Mouse (Mus musculus): ENCODE measurements at regions not wholly inside any gene's neighbourhood (a gene's known extent, or its start where the extent isn't known, plus 50 kb on each side); places are given as distances from the start of the nearest gene placed in this dataset.

DNA sequence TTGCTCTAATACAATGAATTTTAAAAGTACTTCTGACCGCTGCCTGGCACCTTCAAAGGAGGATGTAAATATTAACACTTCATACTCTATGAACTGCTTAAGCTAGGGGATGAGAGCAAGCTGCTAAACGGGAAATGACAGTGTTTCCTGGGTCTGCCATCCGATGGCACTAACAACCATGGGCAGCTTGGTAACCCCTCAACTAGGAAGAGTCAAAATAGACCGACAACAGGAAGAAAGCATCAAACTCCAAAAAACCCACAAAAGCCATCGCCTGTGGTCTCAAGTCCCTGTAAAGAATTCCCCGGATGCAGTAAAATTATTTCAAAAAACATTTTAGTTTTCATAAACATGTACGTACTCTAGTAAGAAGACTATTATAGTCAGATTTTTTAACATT, 175.3 kb upstream of the Smim15 start:
- 62% methylated on average over 7 of the region's 7 CpGs for WGBS
- Histone ChIP-seq H3K4me3 (no peak overlapping the region), H3K4me1 (peaks cover 35% of the 10 kb centered on the region), H3K4me2 (no peak overlapping the region), H3K9ac (no peak overlapping the region), H3K9me3 (no peaks in the 10 kb centered on the region), H3K36me3 (no peaks in the 10 kb centered on the region), H3K27ac (no peak overlapping the region), H3K27me3 (no peaks in the 10 kb centered on the region)
- ATAC-seq (ENCODE audit: borderline replicate concordance, extremely low read depth, low FRiP score, low TSS enrichment): no peak

DNA sequence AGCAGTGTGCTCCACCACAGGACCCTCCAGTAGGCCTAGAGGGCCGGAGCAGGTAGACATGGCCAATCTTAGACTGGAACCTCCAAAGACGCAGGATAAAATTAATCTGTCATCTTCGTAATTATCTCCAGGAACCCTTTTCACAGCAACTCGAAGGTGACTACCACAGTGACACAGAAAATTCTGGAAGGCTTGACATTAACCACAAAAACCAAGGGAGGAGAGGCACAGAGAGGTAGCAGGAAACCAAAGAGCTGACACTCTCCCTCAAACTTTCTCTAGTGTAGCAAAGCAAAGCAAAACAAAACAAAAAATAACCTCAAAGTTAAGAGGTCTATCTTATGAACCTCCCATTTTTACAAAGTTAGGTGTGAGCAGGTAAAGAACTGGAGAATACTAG, 177.4 kb upstream of the Smim15 start:
- Histone ChIP-seq H3K36me3 (no peaks in the 10 kb centered on the region), H3K4me1 (peaks cover 36% of the 10 kb centered on the region), H3K27ac (no peak overlapping the region), H3K4me3 (no peak overlapping the region), H3K9me3 (no peaks in the 10 kb centered on the region), H3K27me3 (no peaks in the 10 kb centered on the region), H3K4me2 (no peak overlapping the region), H3K9ac (no peak overlapping the region)
- ATAC-seq (ENCODE audit: borderline replicate concordance, extremely low read depth, low FRiP score, low TSS enrichment): no peak
- 94% methylated on average over 4 of the region's 4 CpGs for WGBS

- no peaks in the 10 kb centered on the region for H3K9me3 ChIP-seq
- peaks cover 37% of the 10 kb centered on the region for H3K4me1 ChIP-seq
- H3K36me3 ChIP-seq: no peaks in the 10 kb centered on the region
- H3K4me2 ChIP-seq: no peak overlapping the region
- 38% methylated on average over 11 of the region's 11 CpGs for WGBS
- H3K4me3 ChIP-seq: no peak overlapping the region
- no peak overlapping the region for H3K9ac ChIP-seq
- H3K27me3 ChIP-seq: no peaks in the 10 kb centered on the region
- no peak overlapping the region for H3K27ac ChIP-seq
- peak; percentile 23; the same call in 1 of the 2 replicates for ATAC-seq (ENCODE audit: borderline replicate concordance, extremely low read depth, low FRiP score, low TSS enrichment)
Measured at GRCm38 (mm10) chr13:107862793-107863654, 181.2 kb upstream of the Smim15 start.

GRCm38 (mm10) chr13:107861384-107862134, 182.7 kb upstream of the Smim15 start:
- H3K27me3 ChIP-seq: no peaks in the 10 kb centered on the region
- no peak overlapping the region for H3K4me2 ChIP-seq
- H3K36me3 ChIP-seq: no peaks in the 10 kb centered on the region
- no peak overlapping the region for H3K27ac ChIP-seq
- H3K4me3 ChIP-seq: no peak overlapping the region
- peaks cover 42% of the 10 kb centered on the region for H3K4me1 ChIP-seq
- H3K9ac ChIP-seq: no peak overlapping the region
- 67% methylated on average over 17 of the region's 17 CpGs for WGBS
- H3K9me3 ChIP-seq: no peaks in the 10 kb centered on the region
- ATAC-seq (ENCODE audit: borderline replicate concordance, extremely low read depth, low FRiP score, low TSS enrichment): no peak

DNA sequence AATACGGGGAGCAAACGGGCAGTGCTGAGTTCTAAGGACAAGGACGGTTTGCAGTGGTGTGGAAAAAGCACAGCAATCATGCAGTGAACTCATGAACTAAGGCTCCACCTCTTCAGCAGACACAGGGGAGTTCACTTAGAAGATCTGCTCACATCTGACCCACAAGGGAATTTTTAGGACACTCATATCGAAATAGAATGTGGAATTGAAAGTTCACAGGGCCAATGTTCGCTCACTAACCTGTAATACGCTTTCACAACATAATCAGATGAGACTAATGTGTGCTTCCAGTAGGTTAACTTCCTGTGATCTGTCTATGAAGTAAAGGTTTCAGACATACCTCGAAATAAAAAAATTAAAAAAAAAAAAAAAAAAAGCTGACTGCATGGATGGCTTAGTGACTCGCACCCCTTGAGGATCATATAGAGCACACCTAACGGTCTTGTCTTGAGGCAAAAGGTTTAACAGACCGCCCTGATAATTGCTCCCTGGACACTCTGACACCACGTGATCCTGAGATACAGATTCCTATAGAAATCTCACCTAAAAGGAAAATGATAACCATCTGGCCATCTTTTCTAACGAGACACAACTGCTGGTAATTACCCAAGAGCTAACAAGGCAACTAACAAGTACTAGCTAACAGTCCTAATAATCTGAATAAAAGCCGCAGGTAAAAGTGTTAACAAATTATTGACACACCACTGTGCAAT, 187.0 kb upstream of the Smim15 start:
- Histone ChIP-seq H3K36me3 (no peaks in the 10 kb centered on the region), H3K27ac (no peak overlapping the region), H3K4me3 (no peak overlapping the region), H3K9ac (no peak overlapping the region), H3K4me1 (peaks cover 38% of the 10 kb centered on the region), H3K27me3 (no peaks in the 10 kb centered on the region), H3K9me3 (no peaks in the 10 kb centered on the region), H3K4me2 (no peak overlapping the region)
- 73% methylated on average over 13 of the region's 13 CpGs for WGBS
- ATAC-seq (ENCODE audit: borderline replicate concordance, extremely low read depth, low FRiP score, low TSS enrichment): no peak

DNA sequence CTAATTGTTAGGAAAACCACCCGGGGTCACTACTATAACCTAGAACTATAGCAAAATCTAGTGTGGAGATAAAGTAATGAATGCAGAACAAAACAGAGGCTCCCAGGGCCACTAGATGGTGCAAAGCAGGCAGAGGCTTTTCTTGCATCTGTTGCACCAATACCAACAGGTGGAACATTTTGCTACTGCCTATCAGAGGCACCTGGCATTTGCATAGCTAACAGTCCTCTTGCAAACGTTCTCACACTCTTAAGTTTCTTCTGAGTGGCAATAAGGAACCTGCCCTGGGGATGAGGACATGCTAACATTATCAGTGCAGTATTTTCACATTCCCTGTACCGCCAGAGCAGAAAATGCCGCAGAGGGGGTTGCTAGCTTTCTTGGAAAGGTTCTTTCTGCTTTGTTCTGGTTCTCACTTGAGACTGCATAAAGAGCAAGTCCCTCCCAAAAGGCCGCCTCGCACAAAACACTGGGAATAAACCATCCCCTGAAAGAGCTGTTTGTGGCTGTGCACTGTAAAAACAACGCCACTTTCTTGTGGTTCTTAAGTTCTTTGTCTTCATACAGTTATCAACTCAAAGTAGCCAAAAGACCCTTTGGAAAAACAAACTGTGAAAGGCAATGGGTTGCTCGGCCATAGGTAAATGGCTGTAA, 193.2 kb upstream of the Smim15 start:
- Histone ChIP-seq H3K4me1 (peaks cover 49% of the 10 kb centered on the region), H3K27ac (no peak overlapping the region), H3K4me2 (no peak overlapping the region), H3K9me3 (no peaks in the 10 kb centered on the region), H3K9ac (no peak overlapping the region), H3K4me3 (no peak overlapping the region), H3K36me3 (no peaks in the 10 kb centered on the region), H3K27me3 (no peaks in the 10 kb centered on the region)
- ATAC-seq (ENCODE audit: borderline replicate concordance, extremely low read depth, low FRiP score, low TSS enrichment): no peak
- 63% methylated on average over 8 of the region's 8 CpGs for WGBS

DNA sequence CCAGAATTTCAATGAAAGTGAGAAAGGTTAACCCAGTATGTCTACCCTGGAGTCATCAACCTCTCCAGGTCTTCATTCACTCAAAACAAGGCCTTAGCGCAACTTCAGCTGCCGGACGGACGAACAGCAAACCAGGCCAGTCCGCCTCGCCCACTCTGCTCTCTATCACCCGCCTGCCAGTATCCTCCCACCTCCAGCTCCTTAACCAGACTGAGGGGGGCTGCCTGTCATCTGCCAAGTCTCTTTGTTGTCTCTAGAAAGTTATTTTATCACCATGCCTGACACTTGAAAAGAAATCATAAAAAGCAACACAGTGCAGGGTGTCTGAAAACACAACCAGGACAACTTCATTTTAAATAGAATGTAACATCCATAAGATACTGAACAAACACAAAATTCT, 195.4 kb upstream of the Smim15 start:
- WGBS: 82% methylated on average over 7 of the region's 7 CpGs
- Histone ChIP-seq H3K27me3 (no peaks in the 10 kb centered on the region), H3K4me2 (no peak overlapping the region), H3K36me3 (no peaks in the 10 kb centered on the region), H3K4me3 (no peak overlapping the region), H3K9ac (no peak overlapping the region), H3K9me3 (no peaks in the 10 kb centered on the region), H3K27ac (no peak overlapping the region), H3K4me1 (peaks cover 56% of the 10 kb centered on the region)
- no peak for ATAC-seq (ENCODE audit: borderline replicate concordance, extremely low read depth, low FRiP score, low TSS enrichment)

DNA sequence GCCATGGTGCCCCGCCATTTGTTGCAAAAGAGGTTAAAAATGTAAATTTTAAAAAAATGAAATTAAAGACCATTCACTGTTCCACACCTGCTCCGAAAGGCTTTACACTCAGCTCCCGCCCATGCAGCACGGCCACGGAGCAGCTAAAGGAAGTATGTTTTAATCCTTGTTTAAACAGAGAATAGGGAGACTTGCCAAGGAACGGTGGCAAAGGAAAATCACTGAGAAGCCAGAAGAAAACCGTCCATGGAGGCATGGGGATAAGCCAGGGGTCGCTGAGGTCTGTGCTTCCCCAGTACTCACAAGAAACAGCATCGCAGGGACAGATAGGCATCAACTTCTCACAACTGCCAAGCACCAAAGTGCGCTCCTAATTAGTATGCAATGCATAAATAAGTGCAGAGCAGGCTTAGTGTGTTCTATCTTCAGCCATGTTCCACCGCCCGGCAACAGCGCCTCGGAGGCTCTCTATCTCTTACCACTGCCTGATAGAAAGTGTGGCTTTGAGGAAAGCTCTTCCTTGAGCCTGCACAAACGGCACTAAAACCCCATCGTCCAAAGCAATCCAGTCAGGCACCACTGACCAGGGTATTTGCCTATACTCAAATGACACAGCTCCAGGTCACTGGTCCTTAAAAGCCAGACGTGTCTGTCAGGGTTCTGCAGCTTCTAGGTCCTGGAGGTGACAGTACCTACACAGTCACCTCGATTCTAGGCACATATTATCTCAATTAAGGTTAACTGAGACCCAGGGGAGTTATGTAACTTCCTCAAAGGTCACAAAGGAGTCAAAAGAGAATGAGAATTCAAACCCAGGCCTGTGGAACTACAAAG, 196.8 kb upstream of the Smim15 start:
- 21% methylated on average over 18 of the region's 18 CpGs for WGBS
- no peaks in the 10 kb centered on the region for H3K27me3 ChIP-seq
- H3K4me1 ChIP-seq: peaks cover 68% of the 10 kb centered on the region
- H3K9me3 ChIP-seq: no peaks in the 10 kb centered on the region
- ATAC-seq (ENCODE audit: borderline replicate concordance, extremely low read depth, low FRiP score, low TSS enrichment): peak; percentile 47; the same call in 1 of the 2 replicates
- H3K4me3 ChIP-seq: peak overlapping the region; percentile 22
- H3K36me3 ChIP-seq: no peaks in the 10 kb centered on the region
- peak overlapping the region; percentile 89 for H3K27ac ChIP-seq
- H3K4me2 ChIP-seq: peak overlapping the region; percentile 43
- H3K9ac ChIP-seq: no peak overlapping the region

- peak; percentile 19; the same call in 1 of the 2 replicates for ATAC-seq (ENCODE audit: borderline replicate concordance, extremely low read depth, low FRiP score, low TSS enrichment)
- peak overlapping the region; percentile 43 for H3K4me2 ChIP-seq
- H3K9me3 ChIP-seq: no peaks in the 10 kb centered on the region
- no peaks in the 10 kb centered on the region for H3K36me3 ChIP-seq
- WGBS: 46% methylated on average over 10 of the region's 10 CpGs
- H3K27me3 ChIP-seq: no peaks in the 10 kb centered on the region
- peak overlapping the region; percentile 22 for H3K4me3 ChIP-seq
- H3K9ac ChIP-seq: no peak overlapping the region; the same call in 1 of the 2 replicates
- peak overlapping the region; percentile 89 for H3K27ac ChIP-seq
- H3K4me1 ChIP-seq: peaks cover 67% of the 10 kb centered on the region
Measured at GRCm38 (mm10) chr13:107846621-107847178, 197.5 kb upstream of the Smim15 start.

- 49% methylated on average over 4 of the region's 4 CpGs for WGBS
- H3K27me3 ChIP-seq: no peaks in the 10 kb centered on the region
- H3K9me3 ChIP-seq: no peaks in the 10 kb centered on the region
- H3K27ac ChIP-seq: peak overlapping the region; percentile 89
- H3K4me1 ChIP-seq: peaks cover 59% of the 10 kb centered on the region
- H3K36me3 ChIP-seq: no peaks in the 10 kb centered on the region
- peak overlapping the region; percentile 43; the same call in 1 of the 2 replicates for H3K4me2 ChIP-seq
- ATAC-seq (ENCODE audit: borderline replicate concordance, extremely low read depth, low FRiP score, low TSS enrichment): peak; percentile 55
- H3K4me3 ChIP-seq: no peak overlapping the region
- H3K9ac ChIP-seq: no peak overlapping the region
Measured at GRCm38 (mm10) chr13:107845838-107846237, 198.4 kb upstream of the Smim15 start.

Measured in lung, embryonic 15.5 days (tissue).